Mouse (Mus musculus) left cerebral cortex, adult 8-10 months (tissue): ENCODE measurements around the gene Hacd4. TPM values are rescaled to one million over a fixed set of nuclear protein-coding genes. Genes with fewer than 3 reads are reported as not detected.

Source experiments
- DNase-seq, 2 experiments: peaks; one replicate each; pipeline ENCODE4 v3.0.0; 2022; ENCODE audit warnings: low spot score in 2 of 2
- total RNA-seq, 4 experiments: library from RNA; stranded (reverse); gene quantifications; 2 replicates each; pipeline ENCODE4 v1.2.4; 2022

Gene Hacd4
- 1 to 10 TPM; 1.5 to 2.5 (median 2.1) TPM for total RNA-seq

GRCm38 (mm10) chr4:88438326-88438989 lies at the start of gene Hacd4:
Gene Hacd4, minus strand, starts transcription at chr4:88438928.
- DNase-seq: no peak

- no peak for DNase-seq
Measured at GRCm38 (mm10) chr4:88488107-88488506, 49.4 kb upstream of the Hacd4 start.

DNA sequence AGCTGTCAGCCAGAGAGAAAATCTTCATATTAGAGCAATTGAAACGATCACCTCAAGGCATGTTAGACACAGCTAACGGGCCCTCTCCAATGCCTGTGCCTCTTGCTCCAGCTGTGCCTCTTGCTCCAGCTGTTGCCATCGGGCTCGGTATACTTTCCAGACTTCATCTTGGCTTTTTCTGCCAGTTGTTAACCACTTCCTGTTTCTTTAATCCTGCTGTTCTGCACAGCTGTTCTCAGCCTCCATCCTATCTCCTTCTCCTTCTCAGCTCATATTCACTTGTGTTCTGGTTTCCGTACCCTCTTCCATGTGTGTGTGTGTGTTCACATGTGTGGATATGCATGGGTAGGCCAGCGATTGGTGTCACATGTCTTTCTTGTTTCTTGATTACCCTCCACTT lies 41.4 kb upstream of the Hacd4 start:
- no peak for DNase-seq

DNA sequence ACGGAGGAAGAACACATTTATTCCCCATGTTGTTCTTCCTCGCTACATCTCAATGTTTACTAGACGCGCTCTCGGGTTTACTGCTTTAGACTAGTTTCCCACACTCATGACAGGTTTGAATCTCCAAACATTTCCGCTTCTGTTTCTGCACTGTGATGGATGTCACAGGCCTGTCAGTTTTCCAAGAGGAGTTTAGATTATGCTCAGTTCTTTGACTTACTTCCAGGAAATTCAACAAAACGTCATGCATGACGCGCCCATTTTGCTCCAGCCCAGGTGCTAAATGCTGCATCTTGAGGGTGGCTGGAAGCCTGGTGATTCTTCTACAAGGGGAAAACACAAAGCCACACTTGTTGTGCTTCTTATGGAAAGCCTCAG lies 40.1 kb upstream of the Hacd4 start:
- DNase-seq: no peak

DNA sequence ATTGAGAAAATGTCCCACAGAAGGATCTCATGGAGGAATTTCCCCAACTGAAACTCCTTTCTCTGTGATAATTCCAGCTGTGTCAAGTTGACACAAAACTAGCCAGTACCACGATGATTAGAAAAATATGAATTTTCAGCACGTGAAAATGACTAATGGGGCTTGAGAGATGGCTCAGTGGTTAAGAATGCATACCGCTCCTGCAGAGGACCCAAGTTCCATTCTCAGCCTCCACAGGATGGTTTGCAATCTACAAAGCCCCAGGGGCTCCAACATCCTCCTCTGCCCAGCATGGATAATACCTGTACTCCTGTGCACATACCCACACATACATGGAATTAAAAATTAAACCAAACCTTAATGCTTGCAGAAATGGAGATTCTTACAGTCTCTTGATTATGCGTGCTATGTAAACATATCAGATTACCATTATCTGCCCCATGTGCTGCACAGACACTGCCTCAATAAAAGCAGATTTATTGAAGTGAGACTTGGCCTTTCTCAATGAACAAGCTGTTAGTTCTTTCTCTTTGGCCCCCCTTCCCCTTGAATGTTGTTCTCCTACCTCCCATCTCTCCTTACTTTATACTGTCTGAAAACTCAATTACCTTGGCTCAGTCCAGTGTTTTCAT lies 39.6 kb upstream of the Hacd4 start:
- DNase-seq: no peak

- DNase-seq: no peak
Measured at GRCm38 (mm10) chr4:88476511-88477210, 37.9 kb upstream of the Hacd4 start.

DNA sequence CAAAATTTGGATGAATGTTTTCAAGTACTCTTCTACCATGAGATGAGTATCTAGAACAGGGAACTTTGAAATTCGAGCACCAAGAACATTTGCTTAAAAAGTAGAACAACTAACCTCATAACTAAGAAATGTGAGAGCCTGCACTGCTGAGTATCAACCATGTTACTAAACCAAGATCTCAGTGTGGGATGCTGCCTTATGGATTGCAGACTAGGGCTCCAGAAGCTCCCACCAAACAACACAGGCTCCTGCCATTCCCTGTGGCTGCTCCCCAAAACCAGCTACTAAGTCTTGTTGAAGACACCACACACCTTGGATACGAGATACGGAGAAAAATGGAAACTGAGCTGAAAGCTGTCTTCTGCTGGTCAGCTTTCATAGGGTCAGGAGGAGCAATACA lies 37.4 kb upstream of the Hacd4 start:
- DNase-seq: no peak

DNA sequence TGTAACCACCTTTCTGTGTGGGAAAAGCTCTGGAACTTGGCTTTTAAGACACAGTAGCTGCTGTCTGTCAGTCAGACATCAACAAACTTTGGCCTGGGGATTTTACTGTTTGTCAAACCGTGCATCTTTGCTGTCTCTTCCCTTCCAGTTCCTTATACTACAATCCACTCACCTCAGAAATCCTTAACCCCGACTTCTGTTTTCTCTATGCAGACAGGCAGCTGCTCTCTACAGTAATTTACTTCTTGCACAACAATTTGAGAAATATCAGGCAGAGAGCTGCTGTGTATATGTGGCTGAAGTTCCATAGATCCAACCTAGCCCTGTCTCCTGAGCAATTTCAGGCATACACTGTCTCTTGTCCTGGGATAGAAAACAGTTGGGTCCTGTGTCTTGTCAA lies 32.8 kb upstream of the Hacd4 start:
- DNase-seq: no peak

DNA sequence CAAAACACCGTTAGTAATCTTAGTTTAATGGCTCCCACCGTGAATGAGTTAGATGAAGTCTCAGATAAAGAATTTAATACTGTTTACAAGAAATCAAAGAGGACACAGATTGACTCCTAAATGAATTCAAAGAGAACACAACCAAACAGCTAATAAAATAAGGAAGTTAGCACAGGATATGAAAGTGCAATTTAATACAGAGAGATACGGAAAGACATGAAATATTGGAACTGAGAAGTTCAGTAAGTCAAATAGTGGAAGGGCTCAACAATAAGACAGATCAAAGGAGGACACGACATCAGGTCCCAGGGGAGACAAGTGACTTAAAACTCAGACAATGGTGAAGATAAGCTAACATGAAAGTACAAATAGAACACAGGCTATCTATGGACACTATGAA lies 25.8 kb upstream of the Hacd4 start:
- DNase-seq: no peak

GRCm38 (mm10) chr4:88462981-88463646 lies 24.4 kb upstream of the Hacd4 start:
- no peak for DNase-seq

GRCm38 (mm10) chr4:88462501-88462900 lies 23.8 kb upstream of the Hacd4 start:
- DNase-seq: no peak

DNA sequence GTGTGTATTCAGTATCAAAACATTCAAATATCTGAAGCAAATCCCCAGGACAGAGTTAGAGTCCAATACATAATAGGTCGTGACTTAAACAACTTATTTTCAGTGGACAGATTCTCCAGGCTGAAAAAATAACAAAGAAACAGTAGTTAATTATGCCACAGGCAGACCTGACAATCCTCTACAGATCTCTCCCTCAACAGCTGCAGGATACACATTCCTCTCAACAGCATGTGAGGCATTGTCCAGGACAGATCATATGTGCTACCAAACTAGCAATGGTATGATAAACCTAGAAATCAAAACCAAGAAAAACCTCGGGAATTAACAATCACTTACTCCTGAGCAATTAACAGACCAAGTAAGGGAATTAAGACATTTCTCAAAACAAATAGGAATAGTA lies 22.6 kb upstream of the Hacd4 start:
- DNase-seq: no peak

DNA sequence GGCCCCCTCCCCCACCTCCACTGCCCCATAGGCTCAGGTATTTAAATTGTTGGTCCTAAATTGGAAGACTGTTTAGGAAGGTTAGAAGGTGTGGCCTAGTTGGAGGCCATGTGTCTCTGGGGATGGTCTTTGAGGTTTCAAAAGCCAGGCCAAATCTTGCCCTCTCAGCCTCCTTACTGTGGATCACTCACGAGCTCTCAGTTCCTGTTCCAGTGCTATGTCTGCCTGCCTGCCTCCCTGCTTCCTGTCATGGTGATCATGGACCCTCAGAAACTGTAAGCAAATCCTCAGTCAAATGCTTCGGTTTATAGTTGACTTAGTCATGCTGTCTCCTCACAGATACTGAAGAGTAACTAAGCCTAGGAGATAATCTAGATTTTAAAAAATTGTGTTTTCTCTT lies 19.9 kb upstream of the Hacd4 start:
- DNase-seq: no peak

GRCm38 (mm10) chr4:88458093-88458492 lies 19.4 kb upstream of the Hacd4 start:
- no peak for DNase-seq

- no peak for DNase-seq
Measured at GRCm38 (mm10) chr4:88450087-88450765, 11.5 kb upstream of the Hacd4 start.

- no peak for DNase-seq
Measured at GRCm38 (mm10) chr4:88448976-88449375, 10.2 kb upstream of the Hacd4 start.

DNA sequence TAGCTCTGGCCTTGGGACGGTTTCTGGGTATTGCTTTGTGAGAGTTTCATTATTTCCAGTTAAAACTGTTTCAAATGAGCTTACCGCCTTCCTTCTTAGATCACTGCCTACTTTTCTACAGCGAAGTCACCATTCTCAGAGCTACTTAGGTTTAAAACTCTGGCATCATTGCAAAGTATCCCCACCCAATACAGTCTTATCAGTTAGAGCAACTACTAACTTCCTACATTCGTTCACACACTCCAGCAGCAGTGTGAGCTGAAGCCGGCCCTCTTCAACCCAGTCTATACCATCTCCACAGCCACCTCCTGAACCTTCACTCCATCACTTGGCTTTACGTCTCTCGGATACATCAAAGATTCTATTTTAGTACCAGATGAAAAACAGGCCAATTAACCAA lies 2.1 kb upstream of the Hacd4 start:
- no peak for DNase-seq

GRCm38 (mm10) chr4:88439669-88440123 lies 968 bp upstream of the Hacd4 start:
- DNase-seq: no peak

- no peak for DNase-seq
Measured at GRCm38 (mm10) chr4:88438990-88439329, 232 bp upstream of the Hacd4 start.

DNA sequence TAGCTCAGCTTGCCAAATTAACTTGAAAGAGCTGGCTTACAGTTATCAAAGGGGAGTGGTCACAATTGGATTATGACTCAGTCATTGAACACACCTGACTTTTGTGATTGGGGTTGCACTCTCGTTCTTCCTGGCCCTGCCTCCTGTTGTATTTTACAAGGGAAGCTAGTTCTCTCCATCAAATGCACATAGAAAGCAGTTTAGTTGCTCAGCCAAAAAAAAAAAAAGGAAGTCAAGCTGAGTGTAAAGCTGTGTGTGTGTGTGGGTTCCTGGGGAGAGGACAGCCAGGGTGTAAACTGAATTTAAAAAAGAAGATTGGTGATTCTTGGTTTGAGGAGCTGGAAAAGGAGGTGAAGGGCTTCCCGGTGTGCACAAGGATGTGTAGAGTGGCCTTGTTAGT lies 811 bp downstream of the Hacd4 start:
- no peak for DNase-seq

GRCm38 (mm10) chr4:88437166-88437565 lies 1.6 kb downstream of the Hacd4 start:
- no peak for DNase-seq
